Mouse (Mus musculus): Measurements from ENCODE around the gene Tmcc2. TPM values are rescaled to one million over a fixed set of nuclear protein-coding genes. Genes with fewer than 3 reads are reported as not detected.
A peak's percentile ranks its signal among the peaks of the same experiment; 100 is the strongest.

Tmcc2 gene
- polyA plus RNA-seq, 1 experiment from 2014 or later, result 29.1 TPM

DNA sequence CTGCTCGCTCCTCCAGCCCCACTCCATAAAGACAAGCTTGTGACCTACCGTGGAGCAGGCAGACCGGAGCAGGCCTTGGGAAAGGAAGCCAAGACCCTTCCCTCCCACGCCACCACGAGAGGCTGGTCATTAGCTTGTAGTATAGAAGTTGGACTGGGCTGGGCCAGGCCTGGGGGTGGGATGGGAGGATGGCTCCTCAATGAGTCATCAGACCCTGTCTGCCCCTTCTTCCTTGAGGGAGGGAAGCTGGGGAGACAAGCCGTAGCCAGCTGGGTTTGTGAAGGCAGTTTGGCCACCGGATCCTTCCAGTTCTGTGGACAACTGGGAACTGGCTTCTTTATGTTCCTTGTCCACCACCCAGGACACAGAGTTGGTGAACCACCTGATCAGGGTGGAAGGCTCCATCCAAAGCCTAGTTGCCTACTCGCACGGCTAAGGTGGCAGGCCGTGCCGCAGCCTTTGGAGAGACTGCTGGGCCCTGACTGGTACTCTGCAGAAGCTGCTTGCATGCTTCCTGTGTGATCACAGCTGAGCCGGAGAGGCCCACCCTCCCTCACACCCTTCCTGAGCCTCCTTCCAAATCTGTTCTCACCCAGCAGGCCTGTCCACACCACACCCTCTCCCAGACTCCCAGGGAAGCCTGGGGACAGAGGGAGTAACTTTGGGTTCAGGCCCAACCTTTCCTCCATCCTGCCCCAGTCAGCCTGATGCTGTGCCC is 44.8 kb downstream of the Tmcc2 start:
- 90% methylated on average over 12 of the region's 12 CpGs for WGBS
- H3K27me3 ChIP-seq (ENCODE audit: control insufficient read depth, insufficient read depth, low read length), result no peaks in the 10 kb centered on the region
- H3K9ac ChIP-seq (replicated peaks; ENCODE audit: low read length), result no peak overlapping the region
- no peak overlapping the region for H3K4me2 ChIP-seq (ENCODE audit: low read length)
- DNase-seq (no peak), ATAC-seq (ENCODE audit: low FRiP score, low TSS enrichment) (no peak)
- H3K4me1 ChIP-seq (ENCODE audit: control insufficient read depth, insufficient read depth, low read length), result no peaks in the 10 kb centered on the region
- no peaks in the 10 kb centered on the region for H3K9me3 ChIP-seq (ENCODE audit: control insufficient read depth, low read length)
- no peaks in the 10 kb centered on the region for H3K36me3 ChIP-seq (ENCODE audit: control insufficient read depth, insufficient read depth, low read length)
- H3K27ac ChIP-seq (replicated peaks; ENCODE audit: low read depth, low read length), result no peak overlapping the region
- no peak overlapping the region for H3K4me3 ChIP-seq (replicated peaks; ENCODE audit: low read depth, low read length)

DNA sequence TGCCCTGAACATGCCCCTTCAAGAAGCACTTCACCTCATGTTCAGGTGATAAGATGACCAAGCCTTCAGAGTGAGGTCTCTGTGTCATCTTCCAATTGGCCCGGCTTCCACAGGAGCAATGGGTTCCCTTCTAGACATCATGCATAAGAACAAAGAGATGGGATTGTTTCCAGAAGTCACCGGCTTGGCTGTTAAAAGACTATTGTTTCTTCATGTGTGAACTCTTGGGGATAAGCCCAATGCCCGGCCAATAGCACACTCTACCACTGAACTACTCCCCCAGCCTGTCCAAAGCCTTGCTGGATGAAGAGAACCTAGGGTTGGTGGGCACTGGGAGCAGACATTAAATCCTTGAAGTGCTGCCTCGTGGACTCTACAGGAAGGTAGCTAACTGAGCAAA is 45.6 kb downstream of the Tmcc2 start:
- H3K9ac ChIP-seq (replicated peaks; ENCODE audit: low read length), result no peak overlapping the region
- DNase-seq, result no peak
- no peak overlapping the region for H3K4me3 ChIP-seq (replicated peaks; ENCODE audit: low read depth, low read length)
- no peaks in the 10 kb centered on the region for H3K36me3 ChIP-seq (ENCODE audit: control insufficient read depth, insufficient read depth, low read length)
- H3K4me1 ChIP-seq (ENCODE audit: control insufficient read depth, insufficient read depth, low read length), result no peaks in the 10 kb centered on the region
- H3K4me2 ChIP-seq (ENCODE audit: low read length), result no peak overlapping the region
- WGBS, result 81% methylated on average over 4 of the region's 4 CpGs
- H3K27ac ChIP-seq (replicated peaks; ENCODE audit: low read depth, low read length), result no peak overlapping the region
- no peak for ATAC-seq (ENCODE audit: low FRiP score, low TSS enrichment)
- no peaks in the 10 kb centered on the region for H3K27me3 ChIP-seq (ENCODE audit: control insufficient read depth, insufficient read depth, low read length)
- no peaks in the 10 kb centered on the region for H3K9me3 ChIP-seq (ENCODE audit: control insufficient read depth, low read length)

DNA sequence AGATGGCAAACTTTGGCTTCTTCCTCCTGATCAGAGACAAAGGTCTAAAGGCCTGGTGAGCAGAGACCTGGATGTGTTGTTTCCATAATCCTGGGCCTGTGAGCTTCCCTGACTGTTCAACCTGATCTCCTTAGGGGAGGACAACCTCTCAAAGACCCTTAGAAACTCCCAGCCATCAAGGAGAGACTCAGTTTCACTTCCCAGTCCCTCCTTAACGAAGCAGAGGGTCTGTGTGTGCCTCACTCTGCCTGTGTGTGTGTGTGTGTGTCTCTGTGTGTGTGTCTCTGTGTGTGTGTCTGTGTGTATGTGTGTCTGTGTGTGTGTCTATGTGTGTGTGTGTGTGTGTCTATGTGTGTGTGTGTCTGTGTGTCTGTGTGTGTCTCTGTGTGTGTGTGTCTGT is 47.4 kb downstream of the Tmcc2 start:
- no peaks in the 10 kb centered on the region for H3K36me3 ChIP-seq (ENCODE audit: control insufficient read depth, insufficient read depth, low read length)
- ATAC-seq (ENCODE audit: low FRiP score, low TSS enrichment) (no peak), DNase-seq (no peak)
- H3K27me3 ChIP-seq (ENCODE audit: control insufficient read depth, insufficient read depth, low read length), result no peaks in the 10 kb centered on the region
- H3K27ac ChIP-seq (replicated peaks; ENCODE audit: low read depth, low read length), result no peak overlapping the region
- no peak overlapping the region for H3K9ac ChIP-seq (replicated peaks; ENCODE audit: low read length)
- WGBS, result 80% methylated on average over 1 of the region's 1 CpGs
- no peak overlapping the region for H3K4me3 ChIP-seq (replicated peaks; ENCODE audit: low read depth, low read length)
- H3K4me1 ChIP-seq (ENCODE audit: control insufficient read depth, insufficient read depth, low read length), result no peaks in the 10 kb centered on the region
- H3K4me2 ChIP-seq (ENCODE audit: low read length), result no peak overlapping the region
- H3K9me3 ChIP-seq (ENCODE audit: control insufficient read depth, low read length), result no peaks in the 10 kb centered on the region

DNA sequence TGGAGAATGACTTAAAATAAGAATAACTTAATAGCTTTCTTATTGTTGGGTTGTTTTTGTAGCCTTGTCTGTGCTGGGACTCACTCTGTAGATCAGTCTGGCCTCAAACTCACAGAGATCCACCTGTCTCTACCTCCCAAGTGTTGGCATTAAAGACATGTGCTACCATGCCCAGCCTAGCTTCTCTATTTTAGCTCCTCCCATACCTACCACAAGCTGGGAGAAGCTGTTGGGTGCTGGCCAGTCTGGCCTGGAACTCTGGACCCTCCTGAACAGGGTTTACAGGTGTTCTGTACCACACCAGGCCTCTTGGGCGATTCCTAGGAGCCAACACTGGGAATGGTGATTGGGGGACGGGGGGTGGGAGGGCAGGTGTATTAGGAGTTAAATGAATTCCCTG is 47.9 kb downstream of the Tmcc2 start:
- H3K4me1 ChIP-seq (ENCODE audit: control insufficient read depth, insufficient read depth, low read length), result no peaks in the 10 kb centered on the region
- no peak overlapping the region for H3K27ac ChIP-seq (replicated peaks; ENCODE audit: low read depth, low read length)
- no peak overlapping the region for H3K4me3 ChIP-seq (replicated peaks; ENCODE audit: low read depth, low read length)
- H3K27me3 ChIP-seq (ENCODE audit: control insufficient read depth, insufficient read depth, low read length), result no peaks in the 10 kb centered on the region
- H3K9me3 ChIP-seq (ENCODE audit: control insufficient read depth, low read length), result no peaks in the 10 kb centered on the region
- 95% methylated on average over 2 of the region's 2 CpGs for whole genome bisulfite sequencing
- DNase-seq (no peak), ATAC-seq (ENCODE audit: low FRiP score, low TSS enrichment) (no peak)
- no peak overlapping the region for H3K9ac ChIP-seq (replicated peaks; ENCODE audit: low read length)
- H3K36me3 ChIP-seq (ENCODE audit: control insufficient read depth, insufficient read depth, low read length), result no peaks in the 10 kb centered on the region
- H3K4me2 ChIP-seq (ENCODE audit: low read length), result no peak overlapping the region

DNA sequence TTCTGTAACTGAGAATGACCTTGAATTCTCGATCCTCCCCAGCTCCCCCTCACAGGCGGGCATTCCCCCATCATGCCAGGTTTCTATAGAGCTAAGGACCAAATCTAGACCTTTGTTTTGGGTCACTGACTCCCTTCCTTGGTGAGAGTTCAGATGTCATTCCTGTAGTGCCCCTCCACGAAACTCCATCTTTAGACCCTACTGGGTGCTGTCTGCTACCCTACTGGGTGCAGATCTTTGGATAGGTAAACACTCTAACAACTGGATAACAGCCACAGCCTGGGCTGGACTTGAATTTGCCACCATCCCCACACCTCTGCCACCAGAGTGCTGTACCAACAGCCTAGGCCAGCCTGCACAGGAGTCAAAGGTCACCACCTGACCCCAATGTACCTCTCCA is 48.6 kb downstream of the Tmcc2 start:
- Histone ChIP-seq H3K27me3 (ENCODE audit: control insufficient read depth, insufficient read depth, low read length) (no peaks in the 10 kb centered on the region), H3K4me3 (replicated peaks; ENCODE audit: low read depth, low read length) (no peak overlapping the region), H3K27ac (replicated peaks; ENCODE audit: low read depth, low read length) (no peak overlapping the region), H3K36me3 (ENCODE audit: control insufficient read depth, insufficient read depth, low read length) (no peaks in the 10 kb centered on the region), H3K4me1 (ENCODE audit: control insufficient read depth, insufficient read depth, low read length) (peaks cover 4% of the 10 kb centered on the region; the same call in 1 of the 2 replicates), H3K9me3 (ENCODE audit: control insufficient read depth, low read length) (no peaks in the 10 kb centered on the region), H3K4me2 (ENCODE audit: low read length) (no peak overlapping the region), H3K9ac (replicated peaks; ENCODE audit: low read length) (no peak overlapping the region)
- ATAC-seq (ENCODE audit: low FRiP score, low TSS enrichment) (no peak), DNase-seq (no peak)
- WGBS, result 67% methylated on average over 3 of the region's 3 CpGs

DNA sequence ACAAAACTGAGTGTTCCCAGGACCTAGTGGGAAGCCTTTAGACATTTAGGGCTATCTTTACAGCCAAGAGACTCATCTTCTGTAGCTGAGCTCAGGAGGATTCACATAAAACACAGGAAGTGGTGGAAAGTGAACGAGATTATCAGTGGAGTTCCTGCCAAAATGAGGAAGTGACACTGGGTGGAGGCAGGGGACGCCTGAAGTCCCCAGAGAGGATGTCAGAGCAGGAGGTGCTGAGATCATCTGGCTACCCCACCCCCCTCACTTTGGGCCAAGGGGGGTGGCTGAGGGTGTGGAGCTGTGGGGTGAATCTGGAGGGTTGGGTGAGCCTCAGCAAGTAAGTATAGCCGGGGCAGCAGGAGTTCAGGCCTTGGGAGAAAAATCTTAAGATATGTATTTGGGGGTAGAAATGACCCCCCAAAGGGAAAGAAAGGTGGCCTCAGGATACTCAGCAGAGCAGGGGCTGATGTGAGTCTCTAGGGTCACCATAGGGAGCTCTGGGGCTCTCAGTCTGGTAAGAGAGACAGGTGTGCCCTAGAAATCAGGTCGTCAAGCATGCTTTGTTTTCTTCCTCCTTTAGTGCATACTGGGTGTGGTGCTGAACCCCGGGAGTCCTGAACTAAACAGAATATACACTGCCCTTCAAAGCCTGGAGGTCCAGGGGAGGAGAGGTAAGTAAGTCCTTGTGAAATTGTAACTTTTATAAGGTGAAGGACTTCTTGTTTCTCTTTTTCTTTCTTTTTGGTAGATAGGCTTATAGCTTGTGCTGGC is 49.2 kb downstream of the Tmcc2 start:
- Histone ChIP-seq H3K4me3 (replicated peaks; ENCODE audit: low read depth, low read length) (no peak overlapping the region), H3K36me3 (ENCODE audit: control insufficient read depth, insufficient read depth, low read length) (no peaks in the 10 kb centered on the region), H3K4me1 (ENCODE audit: control insufficient read depth, insufficient read depth, low read length) (peaks cover 9% of the 10 kb centered on the region; the same call in 1 of the 2 replicates), H3K27me3 (ENCODE audit: control insufficient read depth, insufficient read depth, low read length) (no peaks in the 10 kb centered on the region), H3K4me2 (ENCODE audit: low read length) (no peak overlapping the region), H3K27ac (replicated peaks; ENCODE audit: low read depth, low read length) (no peak overlapping the region), H3K9ac (replicated peaks; ENCODE audit: low read length) (no peak overlapping the region), H3K9me3 (ENCODE audit: control insufficient read depth, low read length) (no peaks in the 10 kb centered on the region)
- DNase-seq (no peak), ATAC-seq (ENCODE audit: low FRiP score, low TSS enrichment) (no peak)
- 79% methylated on average over 5 of the region's 5 CpGs for WGBS

DNA sequence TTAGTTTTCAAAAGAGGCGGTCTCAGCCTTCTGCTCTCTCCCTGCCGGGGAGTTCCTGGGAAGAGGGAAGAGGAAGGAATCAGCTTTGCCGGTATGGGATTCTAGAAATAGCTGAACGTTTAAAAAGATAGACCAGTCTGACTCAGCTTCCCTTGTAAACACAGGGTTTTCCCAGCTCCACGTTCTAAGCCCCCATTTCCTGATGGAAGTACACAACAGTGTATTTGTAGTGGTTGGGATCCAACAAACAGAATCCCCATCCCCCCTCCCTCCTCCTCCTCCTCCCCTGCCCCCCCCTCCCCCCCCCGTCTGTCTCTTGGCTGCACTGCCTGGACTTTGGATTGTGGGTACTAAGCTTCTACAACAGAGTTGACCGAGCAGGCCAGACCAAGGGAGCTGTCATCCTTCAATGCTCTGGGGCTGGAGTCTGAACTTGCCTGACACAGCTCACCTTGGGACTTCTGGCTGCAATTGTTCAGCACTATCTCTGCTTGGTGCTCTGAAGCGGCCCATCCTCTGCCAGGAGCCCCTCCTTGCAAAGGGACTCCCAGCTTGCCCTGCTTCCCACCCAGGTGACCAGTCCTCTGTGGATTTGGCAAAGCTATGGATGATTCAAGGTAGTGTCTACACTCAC is 52.9 kb downstream of the Tmcc2 start:
- no peak overlapping the region for H3K4me2 ChIP-seq (ENCODE audit: low read length)
- ATAC-seq (ENCODE audit: low FRiP score, low TSS enrichment) (no peak), DNase-seq (no peak)
- peaks cover 37% of the 10 kb centered on the region for H3K4me1 ChIP-seq (ENCODE audit: control insufficient read depth, insufficient read depth, low read length)
- WGBS, result 41% methylated on average over 8 of the region's 8 CpGs
- H3K9ac ChIP-seq (replicated peaks; ENCODE audit: low read length), result no peak overlapping the region
- no peak overlapping the region for H3K27ac ChIP-seq (replicated peaks; ENCODE audit: low read depth, low read length)
- no peaks in the 10 kb centered on the region for H3K9me3 ChIP-seq (ENCODE audit: control insufficient read depth, low read length)
- H3K36me3 ChIP-seq (ENCODE audit: control insufficient read depth, insufficient read depth, low read length), result no peaks in the 10 kb centered on the region; the same call in 1 of the 2 replicates
- H3K4me3 ChIP-seq (replicated peaks; ENCODE audit: low read depth, low read length), result no peak overlapping the region
- H3K27me3 ChIP-seq (ENCODE audit: control insufficient read depth, insufficient read depth, low read length), result no peaks in the 10 kb centered on the region

DNA sequence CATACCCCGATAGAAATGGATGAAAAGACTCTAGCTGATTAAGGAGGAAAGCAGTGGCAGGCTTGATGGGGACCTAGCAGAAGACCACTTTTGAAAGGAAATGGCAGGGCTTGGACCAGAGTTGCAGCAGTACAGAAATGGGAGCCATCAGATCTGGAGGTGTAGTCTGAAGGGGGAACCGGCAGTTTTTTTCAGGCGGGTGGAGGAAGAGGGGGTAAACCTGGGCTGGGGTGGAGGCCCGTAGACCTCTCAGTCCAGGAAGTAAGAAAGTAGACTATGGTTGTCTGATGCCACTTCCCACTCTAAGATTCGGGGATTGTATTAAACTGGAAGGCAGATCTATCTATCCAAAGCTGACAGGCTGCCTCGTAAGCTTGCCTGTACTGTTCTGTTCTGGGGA is 54.2 kb downstream of the Tmcc2 start:
- Histone ChIP-seq H3K27ac (replicated peaks; ENCODE audit: low read depth, low read length) (no peak overlapping the region), H3K9ac (replicated peaks; ENCODE audit: low read length) (no peak overlapping the region), H3K4me1 (ENCODE audit: control insufficient read depth, insufficient read depth, low read length) (peaks cover 49% of the 10 kb centered on the region), H3K4me3 (replicated peaks; ENCODE audit: low read depth, low read length) (no peak overlapping the region), H3K27me3 (ENCODE audit: control insufficient read depth, insufficient read depth, low read length) (no peaks in the 10 kb centered on the region), H3K9me3 (ENCODE audit: control insufficient read depth, low read length) (no peaks in the 10 kb centered on the region), H3K4me2 (ENCODE audit: low read length) (no peak overlapping the region), H3K36me3 (ENCODE audit: control insufficient read depth, insufficient read depth, low read length) (peaks cover 11% of the 10 kb centered on the region)
- WGBS, result 63% methylated on average over 6 of the region's 6 CpGs
- ATAC-seq (ENCODE audit: low FRiP score, low TSS enrichment), result no peak
- peak; percentile 2 for DNase-seq
